Mouse (Mus musculus): ENCODE results near the gene Rictor. TPM values are rescaled to one million over a fixed set of nuclear protein-coding genes. Genes with fewer than 3 reads are reported as not detected.

Gene Rictor
- polyA plus RNA-seq, 1 experiment from 2014 or later = 34.2 TPM

DNA sequence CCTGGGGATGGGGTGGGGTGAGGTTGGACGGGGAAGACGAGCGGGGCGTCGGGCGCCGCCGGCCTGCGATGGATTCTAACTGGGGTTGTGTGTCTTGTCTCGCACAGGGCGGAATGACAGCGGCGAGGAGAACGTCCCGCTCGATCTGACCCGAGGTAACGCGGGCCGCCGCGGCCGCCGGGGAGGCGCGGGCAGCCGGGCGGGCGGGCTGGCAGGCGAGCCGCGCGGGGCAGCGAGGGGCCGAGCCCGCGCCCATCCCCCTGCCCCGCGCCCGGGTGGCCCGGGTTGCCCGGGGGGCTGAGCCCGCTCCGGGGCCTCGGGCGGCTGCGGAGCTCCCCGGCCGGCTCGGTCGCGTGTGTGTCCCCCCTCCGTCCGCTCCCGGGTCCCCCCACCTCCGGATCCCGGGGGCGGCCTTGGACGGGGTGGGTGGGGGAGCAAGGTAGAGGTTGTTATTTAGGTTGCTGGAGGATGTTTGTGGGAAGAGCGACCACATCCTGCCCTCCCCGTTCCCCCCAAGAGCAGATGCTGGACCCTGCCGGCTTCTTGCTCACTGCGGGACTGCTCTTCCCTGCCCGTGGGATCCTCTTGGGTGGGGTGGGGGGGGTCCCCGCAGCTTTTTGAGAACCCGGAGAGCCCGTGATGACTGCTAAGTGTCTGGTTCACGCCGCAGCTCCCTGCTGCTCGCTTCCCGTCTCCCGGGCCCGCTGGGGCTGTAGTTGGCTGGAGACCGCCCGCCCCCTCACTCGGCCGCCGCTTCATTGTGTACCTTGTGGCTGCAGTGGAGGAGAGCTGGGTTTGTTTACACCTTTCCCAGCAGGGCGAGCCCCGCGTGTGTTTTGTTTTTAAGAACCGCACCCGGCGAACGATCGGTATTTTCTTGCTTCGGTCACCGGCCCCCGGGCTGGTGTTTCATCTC is 605 bp downstream of the Rictor start:
- WGBS = 1% methylated on average over 55 of the region's 89 CpGs
- no peaks in the 10 kb centered on the region for H3K36me3 ChIP-seq (ENCODE audit: control insufficient read depth, insufficient read depth, low read length)
- H3K9me3 ChIP-seq (replicated peaks; ENCODE audit: control insufficient read depth, low read length) = no peaks in the 10 kb centered on the region
- H3K4me2 ChIP-seq (ENCODE audit: low read length) = peak overlapping the region; percentile 95
- H3K4me1 ChIP-seq (ENCODE audit: control insufficient read depth, insufficient read depth, low read length) = peaks cover 17% of the 10 kb centered on the region
- peak overlapping the region; percentile 95 for H3K9ac ChIP-seq (ENCODE audit: low read length)
- no peaks in the 10 kb centered on the region for H3K27me3 ChIP-seq (replicated peaks; ENCODE audit: control insufficient read depth, insufficient read depth, low read length)
- H3K27ac ChIP-seq (ENCODE audit: low read depth, low read length) = peak overlapping the region; percentile 93
- H3K4me3 ChIP-seq (ENCODE audit: low read depth, low read length) = peak overlapping the region; percentile 86
- DNase-seq (ENCODE audit: low spot score) (peak; percentile 14), ATAC-seq (peak; percentile 75)

DNA sequence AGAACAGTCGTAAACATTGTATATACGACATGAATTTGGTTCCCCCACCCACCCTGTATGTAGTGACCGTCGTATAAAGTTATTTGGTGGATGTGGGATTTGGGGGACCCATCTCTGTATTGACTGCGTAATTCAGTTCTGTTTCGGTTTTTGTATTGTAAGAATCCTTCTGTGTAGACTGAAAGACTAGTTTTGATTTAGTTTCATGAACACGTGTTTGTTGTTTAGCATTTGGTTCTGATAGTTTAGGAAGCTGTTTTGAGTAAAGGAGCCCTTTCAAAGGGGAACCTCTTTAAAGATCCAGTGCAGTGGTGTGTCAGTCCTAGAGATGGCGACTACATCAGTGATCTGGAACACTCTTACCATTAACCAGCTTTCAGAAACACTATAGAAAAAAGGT is 1.4 kb downstream of the Rictor start:
- no peaks in the 10 kb centered on the region for H3K36me3 ChIP-seq (ENCODE audit: control insufficient read depth, insufficient read depth, low read length)
- no peaks in the 10 kb centered on the region for H3K27me3 ChIP-seq (replicated peaks; ENCODE audit: control insufficient read depth, insufficient read depth, low read length)
- H3K9me3 ChIP-seq (replicated peaks; ENCODE audit: control insufficient read depth, low read length) = no peaks in the 10 kb centered on the region
- DNase-seq (ENCODE audit: low spot score) = no peak
- no peak for ATAC-seq
- peak overlapping the region; percentile 95 for H3K9ac ChIP-seq (ENCODE audit: low read length)
- H3K4me1 ChIP-seq (ENCODE audit: control insufficient read depth, insufficient read depth, low read length) = peaks cover 17% of the 10 kb centered on the region
- H3K4me3 ChIP-seq (ENCODE audit: low read depth, low read length) = peak overlapping the region; percentile 86
- peak overlapping the region; percentile 95 for H3K4me2 ChIP-seq (ENCODE audit: low read length)
- no peak overlapping the region for H3K27ac ChIP-seq (ENCODE audit: low read depth, low read length)
- 21% methylated on average over 8 of the region's 8 CpGs for WGBS

DNA sequence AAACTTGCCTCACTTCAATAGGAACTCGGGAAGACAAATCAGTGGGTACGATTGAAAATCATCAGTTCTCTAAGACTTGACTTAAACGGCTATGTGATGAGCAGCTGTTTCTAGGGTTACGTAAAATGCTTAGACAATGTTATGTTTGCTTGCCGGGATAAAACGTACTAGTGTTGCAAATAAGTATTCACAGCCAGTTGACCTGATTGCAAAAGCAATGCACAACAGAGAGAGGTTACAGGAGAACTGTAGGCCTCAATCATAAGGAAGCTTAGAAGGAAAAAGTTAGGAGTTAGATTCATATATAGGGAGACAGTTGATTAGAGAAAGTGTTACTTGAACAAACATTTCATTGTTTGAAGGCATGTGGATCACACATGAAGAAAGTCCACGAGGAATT is 2.2 kb downstream of the Rictor start:
- DNase-seq (ENCODE audit: low spot score) (no peak), ATAC-seq (no peak)
- no peaks in the 10 kb centered on the region for H3K36me3 ChIP-seq (ENCODE audit: control insufficient read depth, insufficient read depth, low read length)
- H3K4me3 ChIP-seq (ENCODE audit: low read depth, low read length) = 0 out of 2 replicates have a peak overlapping the region, but pooled peaks have one; percentile 86
- no peaks in the 10 kb centered on the region for H3K27me3 ChIP-seq (replicated peaks; ENCODE audit: control insufficient read depth, insufficient read depth, low read length)
- 84% methylated on average over 7 of the region's 7 CpGs for WGBS
- H3K27ac ChIP-seq (ENCODE audit: low read depth, low read length) = no peak overlapping the region
- H3K4me2 ChIP-seq (ENCODE audit: low read length) = peak overlapping the region; percentile 95
- no peak overlapping the region for H3K9ac ChIP-seq (ENCODE audit: low read length)
- peaks cover 17% of the 10 kb centered on the region for H3K4me1 ChIP-seq (ENCODE audit: control insufficient read depth, insufficient read depth, low read length)
- no peaks in the 10 kb centered on the region for H3K9me3 ChIP-seq (replicated peaks; ENCODE audit: control insufficient read depth, low read length)

DNA sequence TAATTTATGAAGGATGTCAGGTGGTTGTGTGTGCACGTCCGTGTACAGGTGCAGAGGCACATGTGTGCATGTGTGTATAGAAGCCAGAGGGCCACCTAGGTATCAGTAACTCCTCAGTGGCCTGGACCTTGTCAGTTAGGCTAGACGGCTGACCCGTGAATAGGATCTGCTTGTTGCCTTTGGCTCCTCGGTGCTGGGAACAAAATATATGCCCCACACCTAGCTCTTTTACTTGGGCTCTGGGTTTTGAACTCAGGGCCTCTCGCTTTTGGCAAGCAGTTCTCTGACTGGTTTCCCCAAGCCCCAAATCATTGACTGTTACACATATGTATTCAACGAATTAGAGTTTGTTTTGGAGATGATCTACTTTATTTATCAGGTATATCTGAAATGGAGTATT is 3.0 kb downstream of the Rictor start:
- DNase-seq (ENCODE audit: low spot score) = no peak
- no peaks in the 10 kb centered on the region for H3K27me3 ChIP-seq (replicated peaks; ENCODE audit: control insufficient read depth, insufficient read depth, low read length)
- H3K27ac ChIP-seq (ENCODE audit: low read depth, low read length) = no peak overlapping the region
- ATAC-seq = no peak
- H3K9ac ChIP-seq (ENCODE audit: low read length) = no peak overlapping the region
- peaks cover 17% of the 10 kb centered on the region for H3K4me1 ChIP-seq (ENCODE audit: control insufficient read depth, insufficient read depth, low read length)
- 85% methylated on average over 7 of the region's 7 CpGs for WGBS
- no peaks in the 10 kb centered on the region for H3K9me3 ChIP-seq (replicated peaks; ENCODE audit: control insufficient read depth, low read length)
- no peak overlapping the region for H3K4me3 ChIP-seq (ENCODE audit: low read depth, low read length)
- H3K36me3 ChIP-seq (ENCODE audit: control insufficient read depth, insufficient read depth, low read length) = no peaks in the 10 kb centered on the region
- no peak overlapping the region for H3K4me2 ChIP-seq (ENCODE audit: low read length)

DNA sequence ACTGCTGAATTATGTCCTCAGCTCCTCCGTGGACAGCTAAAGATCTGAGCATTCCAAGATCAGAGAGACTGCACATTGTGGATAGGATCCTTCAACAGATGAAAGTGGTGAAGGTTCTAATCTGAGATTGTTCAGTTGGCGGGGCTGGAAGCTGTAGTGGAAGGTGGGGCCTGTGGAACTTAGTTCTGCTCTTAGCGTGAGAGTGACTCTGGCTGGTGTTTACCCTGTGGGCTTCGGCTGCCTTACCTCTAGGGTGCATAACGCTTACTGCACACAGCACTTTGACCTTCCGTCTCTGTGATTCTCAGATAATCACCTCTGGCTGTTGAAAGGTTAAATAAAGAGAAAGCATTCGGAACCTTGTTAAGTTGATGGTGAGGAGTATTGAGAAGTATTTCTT is 6.6 kb downstream of the Rictor start:
- Histone ChIP-seq H3K27ac (ENCODE audit: low read depth, low read length) (no peak overlapping the region), H3K4me2 (ENCODE audit: low read length) (no peak overlapping the region), H3K4me1 (ENCODE audit: control insufficient read depth, insufficient read depth, low read length) (peaks cover 10% of the 10 kb centered on the region), H3K4me3 (ENCODE audit: low read depth, low read length) (no peak overlapping the region), H3K36me3 (ENCODE audit: control insufficient read depth, insufficient read depth, low read length) (no peaks in the 10 kb centered on the region), H3K9ac (ENCODE audit: low read length) (no peak overlapping the region), H3K27me3 (replicated peaks; ENCODE audit: control insufficient read depth, insufficient read depth, low read length) (no peaks in the 10 kb centered on the region), H3K9me3 (replicated peaks; ENCODE audit: control insufficient read depth, low read length) (0 out of 2 replicates have a peak, but pooled peaks cover under 1% of the 10 kb centered on the region)
- DNase-seq (ENCODE audit: low spot score) = no peak
- 80% methylated on average over 7 of the region's 7 CpGs for WGBS
- no peak for ATAC-seq

DNA sequence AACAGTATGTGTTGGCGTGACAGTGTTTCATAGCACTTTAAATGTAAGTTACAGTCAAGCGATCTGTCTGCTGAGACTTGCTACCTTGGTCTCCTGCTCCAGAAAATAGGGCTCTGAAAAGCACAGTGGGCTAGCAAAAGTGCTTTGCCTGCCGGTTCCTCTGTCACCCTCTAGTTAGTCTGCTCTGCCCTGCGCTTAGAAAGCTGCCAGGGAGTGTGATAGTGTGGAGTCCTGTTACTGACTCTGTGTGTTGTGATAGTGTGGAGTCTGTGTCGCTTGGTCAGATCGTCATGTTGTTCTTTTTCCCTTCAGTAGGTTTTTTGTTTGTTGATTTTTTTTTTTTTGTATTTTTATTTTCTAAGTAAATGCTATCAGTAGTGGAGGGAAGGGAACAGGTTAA is 7.1 kb downstream of the Rictor start:
- H3K9me3 ChIP-seq (replicated peaks; ENCODE audit: control insufficient read depth, low read length) = 0 out of 2 replicates have a peak, but pooled peaks cover 3% of the 10 kb centered on the region
- H3K4me1 ChIP-seq (ENCODE audit: control insufficient read depth, insufficient read depth, low read length) = peaks cover 6% of the 10 kb centered on the region
- H3K27ac ChIP-seq (ENCODE audit: low read depth, low read length) = no peak overlapping the region
- H3K36me3 ChIP-seq (ENCODE audit: control insufficient read depth, insufficient read depth, low read length) = no peaks in the 10 kb centered on the region
- no peaks in the 10 kb centered on the region for H3K27me3 ChIP-seq (replicated peaks; ENCODE audit: control insufficient read depth, insufficient read depth, low read length)
- H3K4me3 ChIP-seq (ENCODE audit: low read depth, low read length) = no peak overlapping the region
- no peak overlapping the region for H3K4me2 ChIP-seq (ENCODE audit: low read length)
- DNase-seq (ENCODE audit: low spot score) = no peak
- no peak for ATAC-seq
- WGBS = 78% methylated on average over 6 of the region's 6 CpGs
- H3K9ac ChIP-seq (ENCODE audit: low read length) = no peak overlapping the region

DNA sequence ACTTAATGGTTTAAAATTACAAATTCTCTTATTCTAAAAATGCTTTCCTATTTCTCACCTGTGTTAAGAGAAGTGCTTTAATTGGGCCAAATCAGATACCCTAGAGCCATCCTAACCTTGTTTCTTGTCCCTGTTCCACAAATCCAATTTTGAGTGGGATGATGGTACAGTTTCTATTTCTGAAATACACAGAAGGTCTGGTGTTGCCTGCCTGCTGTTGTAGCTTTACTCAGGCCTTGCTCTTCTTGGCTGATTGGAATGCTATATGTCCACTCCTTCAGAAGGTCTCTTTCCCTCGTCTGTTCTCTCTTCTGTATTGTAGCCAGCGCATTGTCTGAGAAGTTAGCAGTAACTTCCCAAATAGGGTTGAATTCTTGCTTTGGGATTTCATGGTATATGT is 13.2 kb downstream of the Rictor start:
- DNase-seq (ENCODE audit: low spot score) (no peak), ATAC-seq (no peak)
- WGBS = 79% methylated on average over 2 of the region's 2 CpGs
- no peak overlapping the region for H3K9ac ChIP-seq (ENCODE audit: low read length)
- no peaks in the 10 kb centered on the region for H3K27me3 ChIP-seq (replicated peaks; ENCODE audit: control insufficient read depth, insufficient read depth, low read length)
- no peaks in the 10 kb centered on the region for H3K4me1 ChIP-seq (ENCODE audit: control insufficient read depth, insufficient read depth, low read length)
- no peak overlapping the region for H3K4me2 ChIP-seq (ENCODE audit: low read length)
- H3K36me3 ChIP-seq (ENCODE audit: control insufficient read depth, insufficient read depth, low read length) = no peaks in the 10 kb centered on the region
- H3K27ac ChIP-seq (ENCODE audit: low read depth, low read length) = no peak overlapping the region
- H3K4me3 ChIP-seq (ENCODE audit: low read depth, low read length) = no peak overlapping the region
- H3K9me3 ChIP-seq (replicated peaks; ENCODE audit: control insufficient read depth, low read length) = 0 out of 2 replicates have a peak, but pooled peaks cover 3% of the 10 kb centered on the region

DNA sequence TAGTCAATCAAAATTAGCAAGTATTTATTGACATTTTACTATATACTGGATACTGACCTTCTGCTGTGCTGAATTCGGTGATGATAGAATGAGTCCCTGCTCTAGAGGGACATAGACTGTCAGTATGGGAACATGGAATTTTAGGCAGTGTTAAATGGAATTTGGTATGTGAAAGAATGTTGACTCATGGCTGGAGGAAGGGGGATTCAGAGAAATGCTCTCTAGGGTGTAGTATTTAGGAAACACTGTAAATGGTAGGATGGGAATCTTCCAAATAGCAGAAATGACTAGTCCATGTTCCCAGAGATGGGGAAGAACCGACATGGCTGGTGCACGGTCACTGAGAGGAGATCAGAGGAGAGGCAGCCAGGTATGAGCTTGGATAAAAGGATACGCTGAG is 13.6 kb downstream of the Rictor start:
- no peak overlapping the region for H3K9ac ChIP-seq (ENCODE audit: low read length)
- H3K9me3 ChIP-seq (replicated peaks; ENCODE audit: control insufficient read depth, low read length) = 0 out of 2 replicates have a peak, but pooled peaks cover 3% of the 10 kb centered on the region
- ATAC-seq = no peak
- H3K4me3 ChIP-seq (ENCODE audit: low read depth, low read length) = no peak overlapping the region
- no peak overlapping the region for H3K4me2 ChIP-seq (ENCODE audit: low read length)
- H3K36me3 ChIP-seq (ENCODE audit: control insufficient read depth, insufficient read depth, low read length) = no peaks in the 10 kb centered on the region
- H3K27ac ChIP-seq (ENCODE audit: low read depth, low read length) = no peak overlapping the region
- H3K4me1 ChIP-seq (ENCODE audit: control insufficient read depth, insufficient read depth, low read length) = no peaks in the 10 kb centered on the region
- no peak for DNase-seq (ENCODE audit: low spot score)
- H3K27me3 ChIP-seq (replicated peaks; ENCODE audit: control insufficient read depth, insufficient read depth, low read length) = no peaks in the 10 kb centered on the region
- WGBS = 94% methylated on average over 4 of the region's 4 CpGs
